Mouse (Mus musculus): ENCODE measurements around the gene Tulp2. TPM values are rescaled to one million over a fixed set of nuclear protein-coding genes. Genes with fewer than 3 reads are reported as not detected.
"Not testable (repeated sequence)": the region's sequence is repeated elsewhere in the genome, so short reads cannot be mapped to it uniquely, and the experiment has no call there.

The Tulp2 gene
- polyA plus RNA-seq, 1 experiment, result 0.20 TPM

- H3K27ac ChIP-seq (ENCODE audit: insufficient read depth, low read depth, low read length), result no peak overlapping the region
- no peak for DNase-seq
- TF ChIP-seq CTCF (conservative IDR thresholded peaks at IDR 0.05; ENCODE audit: insufficient read depth, insufficient read length, low read depth, low read length), result no peak
- no peak overlapping the region for H3K4me3 ChIP-seq (ENCODE audit: insufficient read depth, low read depth, low read length)
- peaks cover 11% of the 10 kb centered on the region for H3K36me3 ChIP-seq (ENCODE audit: control insufficient read depth, insufficient read depth, low read length)
- 93% methylated on average over 15 of the region's 15 CpGs for WGBS
- peaks cover 8% of the 10 kb centered on the region; the same call in 1 of the 2 replicates for H3K4me1 ChIP-seq (ENCODE audit: control insufficient read depth, insufficient read depth, low read length)
- H3K27me3 ChIP-seq (replicated peaks; ENCODE audit: control insufficient read depth, insufficient read depth, low read length), result no peaks in the 10 kb centered on the region
These were observed 26.7 kb upstream of the Tulp2 start for GRCm38 (mm10) chr7:45454971-45455370.

- Histone ChIP-seq H3K27me3 (replicated peaks; ENCODE audit: control insufficient read depth, insufficient read depth, low read length) (no peaks in the 10 kb centered on the region), H3K4me3 (ENCODE audit: insufficient read depth, low read depth, low read length) (no peak overlapping the region), H3K4me1 (ENCODE audit: control insufficient read depth, insufficient read depth, low read length) (peaks cover 14% of the 10 kb centered on the region), H3K27ac (ENCODE audit: insufficient read depth, low read depth, low read length) (peak overlapping the region; percentile 34; the same call in 1 of the 2 replicates), H3K36me3 (ENCODE audit: control insufficient read depth, insufficient read depth, low read length) (peaks cover 11% of the 10 kb centered on the region)
- DNase-seq, result no peak
- 71% methylated on average over 13 of the region's 13 CpGs for WGBS
- TF ChIP-seq CTCF (conservative IDR thresholded peaks at IDR 0.05; ENCODE audit: insufficient read depth, insufficient read length, low read depth, low read length), result no peak
- TF ChIP-seq POLR2A (IDR thresholded peaks at IDR 0.05; ENCODE audit: low read depth, low read length), result no peak
These were observed 25.6 kb upstream of the Tulp2 start for GRCm38 (mm10) chr7:45455932-45456696.

GRCm38 (mm10) chr7:45456721-45457203, 24.9 kb upstream of the Tulp2 start:
- 25% methylated on average over 9 of the region's 9 CpGs for WGBS

GRCm38 (mm10) chr7:45457204-45458060, 24.2 kb upstream of the Tulp2 start:
- H3K27me3 ChIP-seq (replicated peaks; ENCODE audit: control insufficient read depth, insufficient read depth, low read length), result no peaks in the 10 kb centered on the region
- peaks cover 19% of the 10 kb centered on the region for H3K4me1 ChIP-seq (ENCODE audit: control insufficient read depth, insufficient read depth, low read length)
- H3K4me3 ChIP-seq (ENCODE audit: insufficient read depth, low read depth, low read length), result peak overlapping the region; percentile 82
- H3K27ac ChIP-seq (ENCODE audit: insufficient read depth, low read depth, low read length), result peak overlapping the region; percentile 83
- DNase-seq, result peak; percentile 91
- TF ChIP-seq CTCF (conservative IDR thresholded peaks at IDR 0.05; ENCODE audit: insufficient read depth, insufficient read length, low read depth, low read length), result no peak
- TF ChIP-seq POLR2A (IDR thresholded peaks at IDR 0.05; ENCODE audit: low read depth, low read length), result no peak
- peaks cover 11% of the 10 kb centered on the region for H3K36me3 ChIP-seq (ENCODE audit: control insufficient read depth, insufficient read depth, low read length)
- WGBS, result 27% methylated on average over 10 of the region's 10 CpGs

More at GRCm38 (mm10) chr7:45456721-45457203, 24.9 kb upstream of the Tulp2 start:
- Histone ChIP-seq H3K4me1 (ENCODE audit: control insufficient read depth, insufficient read depth, low read length) (peaks cover 16% of the 10 kb centered on the region), H3K27me3 (replicated peaks; ENCODE audit: control insufficient read depth, insufficient read depth, low read length) (no peaks in the 10 kb centered on the region), H3K4me3 (ENCODE audit: insufficient read depth, low read depth, low read length) (no peak overlapping the region), H3K36me3 (ENCODE audit: control insufficient read depth, insufficient read depth, low read length) (peaks cover 11% of the 10 kb centered on the region), H3K27ac (ENCODE audit: insufficient read depth, low read depth, low read length) (peak overlapping the region; percentile 34)
- DNase-seq, result no peak
- no peak for TF ChIP-seq CTCF (conservative IDR thresholded peaks at IDR 0.05; ENCODE audit: insufficient read depth, insufficient read length, low read depth, low read length)
- TF ChIP-seq POLR2A (IDR thresholded peaks at IDR 0.05; ENCODE audit: low read depth, low read length), result no peak

GRCm38 (mm10) chr7:45458748-45459563, 22.7 kb upstream of the Tulp2 start:
- peak; percentile 80 for DNase-seq
- WGBS, result under 1% methylated on average over 43 of the region's 43 CpGs

GRCm38 (mm10) chr7:45459564-45460140, 22.0 kb upstream of the Tulp2 start, which contains the start of gene Ftl1:
Gene Ftl1 (minus strand): TSS chr7:45459884.
- Histone ChIP-seq H3K27ac (ENCODE audit: insufficient read depth, low read depth, low read length) (peak within 1 kb of the TSS; percentile 95), H3K4me3 (ENCODE audit: insufficient read depth, low read depth, low read length) (peak within 1 kb of the TSS; percentile 82), H3K36me3 (ENCODE audit: control insufficient read depth, insufficient read depth, low read length) (peaks cover 11% of the 10 kb centered on the region), H3K4me1 (ENCODE audit: control insufficient read depth, insufficient read depth, low read length) (peaks cover 19% of the 10 kb centered on the region)
- H3K27me3 ChIP-seq (replicated peaks; ENCODE audit: control insufficient read depth, insufficient read depth, low read length), result not testable (repeated sequence)
- DNase-seq, result peak; percentile 99
- WGBS, result under 1% methylated on average over 32 of the region's 37 CpGs
- TF ChIP-seq POLR2A (IDR thresholded peaks at IDR 0.05; ENCODE audit: low read depth, low read length), result peak; percentile 89

More at GRCm38 (mm10) chr7:45458748-45459563, 22.7 kb upstream of the Tulp2 start:
- Histone ChIP-seq H3K27me3 (replicated peaks; ENCODE audit: control insufficient read depth, insufficient read depth, low read length) (no peaks in the 10 kb centered on the region), H3K36me3 (ENCODE audit: control insufficient read depth, insufficient read depth, low read length) (peaks cover 11% of the 10 kb centered on the region), H3K4me1 (ENCODE audit: control insufficient read depth, insufficient read depth, low read length) (peaks cover 19% of the 10 kb centered on the region), H3K4me3 (ENCODE audit: insufficient read depth, low read depth, low read length) (peak overlapping the region; percentile 82), H3K27ac (ENCODE audit: insufficient read depth, low read depth, low read length) (peak overlapping the region; percentile 83)
- TF ChIP-seq POLR2A (IDR thresholded peaks at IDR 0.05; ENCODE audit: low read depth, low read length) (peak; percentile 26), CTCF (conservative IDR thresholded peaks at IDR 0.05; ENCODE audit: insufficient read depth, insufficient read length, low read depth, low read length) (no peak)
